Mouse (Mus musculus): ENCODE data around the gene Arhgef39. TPM values are rescaled to one million over a fixed set of nuclear protein-coding genes. Genes with fewer than 3 reads are reported as not detected.

The Arhgef39 gene
- polyA plus RNA-seq, 1 experiment from 2014 or later, result 32.7 TPM

DNA sequence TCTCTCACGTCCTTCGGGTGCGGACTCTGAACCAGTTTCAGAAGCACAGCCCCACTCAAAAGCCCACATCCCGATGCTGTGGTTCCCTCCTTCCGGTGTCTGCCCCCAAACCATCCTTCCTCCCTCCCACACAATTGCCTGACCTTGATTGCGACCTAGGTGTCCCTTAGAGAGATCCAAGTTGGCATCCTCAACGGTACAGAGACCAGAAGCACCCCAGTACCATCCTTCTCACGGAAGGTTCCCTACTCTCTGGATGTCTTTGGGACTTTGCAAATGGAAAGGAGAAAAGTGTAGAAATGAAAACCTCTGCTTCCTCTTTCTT lies 21.0 kb downstream of the Arhgef39 start:
- Histone ChIP-seq H3K27me3 (ENCODE audit: control insufficient read depth, insufficient read depth, low read depth, low read length) (no peaks in the 10 kb centered on the region), H3K27ac (ENCODE audit: low read length) (no peak overlapping the region), H3K9ac (ENCODE audit: low read depth, low read length) (peak overlapping the region; percentile 59), H3K9me3 (replicated peaks; ENCODE audit: control insufficient read depth, low read length) (no peaks in the 10 kb centered on the region), H3K4me3 (ENCODE audit: low read depth, low read length) (peak overlapping the region; percentile 54), H3K4me2 (ENCODE audit: low read depth, low read length) (peak overlapping the region; percentile 62), H3K36me3 (ENCODE audit: control insufficient read depth, insufficient read depth) (no peaks in the 10 kb centered on the region), H3K4me1 (ENCODE audit: control insufficient read depth, low read depth, low read length) (peaks cover 4% of the 10 kb centered on the region; the same call in 1 of the 2 replicates)
- 24% methylated on average over 8 of the region's 8 CpGs for WGBS (ENCODE audit: insufficient replicate concordance)
- no peak; the same call in 1 of the 2 replicates for ATAC-seq (ENCODE audit: low read depth)

DNA sequence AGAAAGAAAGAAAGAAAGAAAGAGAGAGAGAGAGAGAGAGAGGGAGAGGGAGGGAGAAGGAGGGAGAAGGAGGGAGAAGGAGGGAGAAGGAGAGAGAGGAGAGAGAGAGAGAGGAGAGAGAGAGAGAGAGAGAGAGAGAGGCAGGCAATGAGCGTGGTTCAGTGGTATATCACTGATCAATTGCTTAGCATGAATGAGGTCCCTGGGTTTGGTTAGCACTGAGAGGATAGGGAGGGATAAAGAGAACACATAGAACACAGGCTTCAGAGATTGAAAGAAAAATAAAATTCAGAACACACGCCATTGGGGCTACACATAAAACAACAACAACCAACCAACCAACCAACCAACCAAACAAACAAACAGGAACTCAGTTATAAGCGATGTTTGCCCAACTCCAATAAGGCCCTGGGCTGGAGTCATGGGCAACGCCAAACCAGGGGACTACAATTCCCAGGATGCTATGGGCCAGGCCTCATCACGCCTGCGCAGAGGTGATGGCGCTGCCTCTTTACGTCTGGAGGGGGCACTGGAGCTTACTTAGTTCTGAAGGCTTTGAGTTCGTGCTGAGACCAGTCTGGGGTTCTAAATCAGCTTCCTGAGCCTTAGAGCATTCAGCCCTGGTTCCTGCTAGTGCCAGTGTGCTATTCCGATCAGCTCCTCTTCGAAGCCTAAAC lies 21.5 kb downstream of the Arhgef39 start:
- peaks cover 4% of the 10 kb centered on the region; the same call in 1 of the 2 replicates for H3K4me1 ChIP-seq (ENCODE audit: control insufficient read depth, low read depth, low read length)
- H3K27ac ChIP-seq (ENCODE audit: low read length), result no peak overlapping the region
- no peaks in the 10 kb centered on the region for H3K27me3 ChIP-seq (ENCODE audit: control insufficient read depth, insufficient read depth, low read depth, low read length)
- H3K9me3 ChIP-seq (replicated peaks; ENCODE audit: control insufficient read depth, low read length), result no peaks in the 10 kb centered on the region
- peak overlapping the region; percentile 59 for H3K9ac ChIP-seq (ENCODE audit: low read depth, low read length)
- peak overlapping the region; percentile 54 for H3K4me3 ChIP-seq (ENCODE audit: low read depth, low read length)
- peak overlapping the region; percentile 62 for H3K4me2 ChIP-seq (ENCODE audit: low read depth, low read length)
- peak; percentile 93 for ATAC-seq (ENCODE audit: low read depth)
- 12% methylated on average over 11 of the region's 11 CpGs for WGBS (ENCODE audit: insufficient replicate concordance)
- H3K36me3 ChIP-seq (ENCODE audit: control insufficient read depth, insufficient read depth), result no peaks in the 10 kb centered on the region

DNA sequence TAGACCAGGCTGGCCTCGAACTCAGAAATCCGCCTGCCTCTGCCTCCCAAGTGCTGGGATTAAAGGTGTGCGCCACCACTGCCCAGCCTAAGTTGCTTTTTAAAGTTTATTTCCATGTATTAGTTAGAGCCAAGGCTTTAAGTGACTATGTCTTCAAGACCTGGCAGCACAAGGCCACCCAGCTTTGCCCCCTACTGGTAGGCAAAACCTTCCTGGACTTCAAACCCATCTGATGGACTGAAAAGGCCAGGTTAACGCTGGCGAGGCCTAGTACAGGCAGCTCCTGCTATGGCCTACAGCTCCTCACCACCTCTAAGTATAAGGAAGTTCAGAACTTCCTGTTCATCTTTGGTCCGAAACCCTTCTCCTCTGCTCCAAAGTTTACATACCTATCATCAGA lies 22.9 kb downstream of the Arhgef39 start:
- Histone ChIP-seq H3K36me3 (ENCODE audit: control insufficient read depth, insufficient read depth) (no peaks in the 10 kb centered on the region), H3K4me2 (ENCODE audit: low read depth, low read length) (no peak overlapping the region), H3K27ac (ENCODE audit: low read length) (no peak overlapping the region), H3K27me3 (ENCODE audit: control insufficient read depth, insufficient read depth, low read depth, low read length) (no peaks in the 10 kb centered on the region), H3K4me3 (ENCODE audit: low read depth, low read length) (no peak overlapping the region), H3K9ac (ENCODE audit: low read depth, low read length) (no peak overlapping the region), H3K4me1 (ENCODE audit: control insufficient read depth, low read depth, low read length) (peaks cover 4% of the 10 kb centered on the region; the same call in 1 of the 2 replicates), H3K9me3 (replicated peaks; ENCODE audit: control insufficient read depth, low read length) (no peaks in the 10 kb centered on the region)
- WGBS (ENCODE audit: insufficient replicate concordance), result 61% methylated on average over 6 of the region's 6 CpGs
- no peak for ATAC-seq (ENCODE audit: low read depth)

DNA sequence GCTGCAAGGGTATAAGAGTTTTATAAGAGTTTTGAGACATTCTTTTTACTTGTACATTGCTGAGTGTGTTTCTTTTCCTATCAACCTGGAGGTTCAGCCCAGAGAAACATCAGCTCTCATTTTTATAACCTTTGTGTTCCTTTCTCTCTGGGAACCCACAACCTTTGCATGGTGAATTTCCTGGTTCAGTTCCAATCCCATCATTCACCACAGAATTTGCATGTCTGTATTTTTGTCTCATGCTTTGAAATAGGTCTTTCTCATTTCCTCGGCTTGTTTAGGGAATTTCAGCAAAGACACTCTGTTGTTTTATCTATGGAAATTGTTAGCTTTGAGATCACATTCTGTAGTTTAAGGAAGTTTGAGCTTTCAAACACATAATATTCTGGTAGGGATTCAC lies 25.9 kb downstream of the Arhgef39 start:
- Histone ChIP-seq H3K27me3 (ENCODE audit: control insufficient read depth, insufficient read depth, low read depth, low read length) (no peaks in the 10 kb centered on the region), H3K4me2 (ENCODE audit: low read depth, low read length) (no peak overlapping the region), H3K36me3 (ENCODE audit: control insufficient read depth, insufficient read depth) (no peaks in the 10 kb centered on the region), H3K9me3 (replicated peaks; ENCODE audit: control insufficient read depth, low read length) (no peaks in the 10 kb centered on the region), H3K9ac (ENCODE audit: low read depth, low read length) (no peak overlapping the region), H3K4me1 (ENCODE audit: control insufficient read depth, low read depth, low read length) (peaks cover 3% of the 10 kb centered on the region; the same call in 1 of the 2 replicates), H3K27ac (ENCODE audit: low read length) (no peak overlapping the region), H3K4me3 (ENCODE audit: low read depth, low read length) (no peak overlapping the region)
- no peak for ATAC-seq (ENCODE audit: low read depth)
- 48% methylated on average over 1 of the region's 1 CpGs for WGBS (ENCODE audit: insufficient replicate concordance)

DNA sequence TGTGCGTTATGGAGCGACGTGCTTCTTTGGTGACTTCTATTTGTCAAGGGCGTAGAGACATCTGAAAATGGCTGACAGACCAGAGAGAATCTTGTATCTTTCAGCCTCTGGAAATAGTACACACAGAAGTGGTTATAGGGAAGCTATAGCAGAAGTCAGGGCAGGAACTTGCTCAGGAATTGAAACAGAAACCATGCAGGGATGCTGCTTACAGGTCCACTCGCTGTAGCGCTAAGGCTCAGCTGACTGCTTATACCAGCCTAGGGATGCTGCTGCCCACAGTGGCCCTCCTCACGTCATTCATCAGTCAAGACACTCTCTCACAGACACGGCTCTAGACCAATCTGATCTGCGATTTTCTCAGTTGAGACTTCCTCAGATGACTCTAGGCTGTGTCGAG lies 29.2 kb downstream of the Arhgef39 start:
- no peaks in the 10 kb centered on the region for H3K4me1 ChIP-seq (ENCODE audit: control insufficient read depth, low read depth, low read length)
- H3K9ac ChIP-seq (ENCODE audit: low read depth, low read length), result no peak overlapping the region
- no peak overlapping the region for H3K4me2 ChIP-seq (ENCODE audit: low read depth, low read length)
- no peak overlapping the region for H3K4me3 ChIP-seq (ENCODE audit: low read depth, low read length)
- no peaks in the 10 kb centered on the region for H3K9me3 ChIP-seq (replicated peaks; ENCODE audit: control insufficient read depth, low read length)
- no peak overlapping the region for H3K27ac ChIP-seq (ENCODE audit: low read length)
- 76% methylated on average over 10 of the region's 10 CpGs for WGBS (ENCODE audit: insufficient replicate concordance)
- H3K27me3 ChIP-seq (ENCODE audit: control insufficient read depth, insufficient read depth, low read depth, low read length), result no peaks in the 10 kb centered on the region
- no peaks in the 10 kb centered on the region for H3K36me3 ChIP-seq (ENCODE audit: control insufficient read depth, insufficient read depth)
- no peak for ATAC-seq (ENCODE audit: low read depth)

DNA sequence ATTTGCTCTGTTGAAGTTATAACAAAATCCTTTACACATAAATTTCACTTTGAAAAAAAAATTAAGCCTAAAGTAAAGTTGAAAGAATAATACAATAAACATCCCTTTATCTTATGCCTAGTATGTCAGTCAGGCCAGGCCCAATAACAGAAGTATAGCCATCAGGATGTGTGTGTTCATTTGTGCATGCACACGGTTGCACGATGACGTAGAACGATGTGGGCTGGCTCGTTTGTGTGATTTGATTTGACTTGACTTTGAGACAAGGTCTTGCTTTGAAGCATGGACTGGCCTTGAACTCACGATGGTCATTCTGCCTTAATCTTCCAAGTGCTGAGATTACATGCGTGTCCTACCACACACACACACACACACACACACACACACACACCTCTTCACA lies 32.6 kb downstream of the Arhgef39 start:
- no peak for ATAC-seq (ENCODE audit: low read depth)
- Histone ChIP-seq H3K9ac (ENCODE audit: low read depth, low read length) (no peak overlapping the region), H3K9me3 (replicated peaks; ENCODE audit: control insufficient read depth, low read length) (no peaks in the 10 kb centered on the region), H3K27ac (ENCODE audit: low read length) (no peak overlapping the region), H3K36me3 (ENCODE audit: control insufficient read depth, insufficient read depth) (no peaks in the 10 kb centered on the region), H3K4me2 (ENCODE audit: low read depth, low read length) (no peak overlapping the region), H3K4me1 (ENCODE audit: control insufficient read depth, low read depth, low read length) (no peaks in the 10 kb centered on the region), H3K4me3 (ENCODE audit: low read depth, low read length) (no peak overlapping the region), H3K27me3 (ENCODE audit: control insufficient read depth, insufficient read depth, low read depth, low read length) (no peaks in the 10 kb centered on the region)
- whole genome bisulfite sequencing (ENCODE audit: insufficient replicate concordance), result 74% methylated on average over 7 of the region's 7 CpGs

DNA sequence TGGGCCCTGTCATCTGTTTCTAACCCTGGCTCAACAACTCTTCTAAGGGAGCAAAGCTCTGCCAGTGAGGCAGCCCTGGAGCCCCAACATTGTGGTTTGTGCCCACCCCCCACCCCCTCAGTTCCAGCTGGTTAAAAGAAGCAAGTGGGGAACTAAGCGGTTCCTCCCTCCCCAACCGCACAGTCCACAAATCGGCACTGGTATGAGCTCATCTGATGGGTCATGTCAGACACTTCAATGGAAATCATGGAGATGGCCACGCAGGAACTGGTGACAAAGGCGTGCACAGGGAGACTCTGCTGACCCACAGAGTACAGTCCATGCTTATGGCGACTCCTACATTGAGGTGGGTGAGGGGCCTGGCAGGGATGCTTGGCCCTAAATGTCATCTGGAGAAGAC lies 33.6 kb downstream of the Arhgef39 start:
- H3K27ac ChIP-seq (ENCODE audit: low read length), result no peak overlapping the region
- H3K4me2 ChIP-seq (ENCODE audit: low read depth, low read length), result no peak overlapping the region
- H3K4me3 ChIP-seq (ENCODE audit: low read depth, low read length), result no peak overlapping the region
- WGBS (ENCODE audit: insufficient replicate concordance), result 43% methylated on average over 6 of the region's 6 CpGs
- H3K9ac ChIP-seq (ENCODE audit: low read depth, low read length), result no peak overlapping the region
- H3K4me1 ChIP-seq (ENCODE audit: control insufficient read depth, low read depth, low read length), result no peaks in the 10 kb centered on the region
- H3K9me3 ChIP-seq (replicated peaks; ENCODE audit: control insufficient read depth, low read length), result no peaks in the 10 kb centered on the region
- no peaks in the 10 kb centered on the region for H3K36me3 ChIP-seq (ENCODE audit: control insufficient read depth, insufficient read depth)
- no peaks in the 10 kb centered on the region for H3K27me3 ChIP-seq (ENCODE audit: control insufficient read depth, insufficient read depth, low read depth, low read length)
- no peak for ATAC-seq (ENCODE audit: low read depth)

DNA sequence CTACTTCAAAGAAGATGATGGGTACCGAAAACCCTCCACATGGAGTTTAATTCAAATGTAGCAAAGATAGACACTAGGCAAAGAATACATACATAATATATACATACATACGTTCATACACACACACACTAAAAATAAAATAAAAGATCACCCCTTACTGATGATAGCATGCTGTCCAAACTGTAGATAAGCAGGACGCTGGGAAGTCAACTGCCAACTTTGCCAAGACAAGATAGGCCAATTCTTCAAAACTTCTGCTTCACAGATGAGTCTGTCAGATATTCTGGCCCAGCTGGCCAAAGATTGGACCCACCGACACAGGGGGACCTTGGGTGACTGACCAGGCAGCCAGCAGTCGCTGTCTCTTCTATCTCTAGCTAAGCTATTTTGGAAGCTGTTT lies 36.4 kb downstream of the Arhgef39 start:
- no peaks in the 10 kb centered on the region for H3K36me3 ChIP-seq (ENCODE audit: control insufficient read depth, insufficient read depth)
- no peak overlapping the region for H3K4me3 ChIP-seq (ENCODE audit: low read depth, low read length)
- no peak overlapping the region for H3K27ac ChIP-seq (ENCODE audit: low read length)
- no peak for ATAC-seq (ENCODE audit: low read depth)
- no peaks in the 10 kb centered on the region for H3K27me3 ChIP-seq (ENCODE audit: control insufficient read depth, insufficient read depth, low read depth, low read length)
- WGBS (ENCODE audit: insufficient replicate concordance), result 49% methylated on average over 5 of the region's 5 CpGs
- no peaks in the 10 kb centered on the region for H3K9me3 ChIP-seq (replicated peaks; ENCODE audit: control insufficient read depth, low read length)
- no peak overlapping the region for H3K9ac ChIP-seq (ENCODE audit: low read depth, low read length)
- H3K4me1 ChIP-seq (ENCODE audit: control insufficient read depth, low read depth, low read length), result no peaks in the 10 kb centered on the region
- no peak overlapping the region for H3K4me2 ChIP-seq (ENCODE audit: low read depth, low read length)

DNA sequence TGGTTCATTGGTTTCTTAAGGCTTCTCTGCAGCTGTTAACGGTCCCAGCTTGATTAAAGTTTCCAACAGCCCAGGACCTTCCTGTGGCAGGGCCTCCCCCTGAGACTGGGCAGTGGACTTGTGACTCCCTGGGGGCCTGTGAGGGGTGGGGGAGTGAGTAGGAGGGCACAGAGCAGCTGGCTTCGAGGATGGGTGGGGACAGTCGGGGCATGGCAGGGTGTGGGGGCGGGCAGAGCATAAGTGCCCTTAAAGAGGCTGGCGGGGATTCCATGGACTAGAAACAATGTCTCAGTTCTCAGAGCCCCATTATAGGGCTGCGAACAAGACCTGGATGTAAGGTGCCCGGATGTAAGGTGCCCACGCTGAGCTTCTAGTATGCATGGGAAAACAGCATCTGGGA lies 42.4 kb downstream of the Arhgef39 start:
- Histone ChIP-seq H3K36me3 (ENCODE audit: control insufficient read depth, insufficient read depth) (no peaks in the 10 kb centered on the region), H3K9ac (ENCODE audit: low read depth, low read length) (no peak overlapping the region), H3K27ac (ENCODE audit: low read length) (no peak overlapping the region), H3K4me2 (ENCODE audit: low read depth, low read length) (no peak overlapping the region), H3K9me3 (replicated peaks; ENCODE audit: control insufficient read depth, low read length) (no peaks in the 10 kb centered on the region), H3K4me1 (ENCODE audit: control insufficient read depth, low read depth, low read length) (no peaks in the 10 kb centered on the region), H3K4me3 (ENCODE audit: low read depth, low read length) (no peak overlapping the region), H3K27me3 (ENCODE audit: control insufficient read depth, insufficient read depth, low read depth, low read length) (peaks cover 28% of the 10 kb centered on the region)
- no peak for ATAC-seq (ENCODE audit: low read depth)
- WGBS (ENCODE audit: insufficient replicate concordance), result 20% methylated on average over 8 of the region's 8 CpGs

All from liver, embryonic 16.5 days (tissue).